Mouse (Mus musculus) layer of hippocampus, adult 2 months (tissue): ENCODE results near the gene Pde6h. TPM values are rescaled to one million over a fixed set of nuclear protein-coding genes. Genes with fewer than 3 reads are reported as not detected.

Source experiments
- DNase-seq, 2 experiments: peaks; one replicate each; pipeline ENCODE4 v3.0.0; 2022; ENCODE audit warnings: low spot score in 2 of 2
- H3K27ac ChIP-seq: fragments of 200-600 bp; 2 replicates; pipeline ENCODE4 v1.8.1; 2022
- H3K4me3 ChIP-seq: fragments of 200-600 bp; 2 replicates; pipeline ENCODE4 v1.8.1; 2022; ENCODE audit warnings: mild to moderate bottlenecking
- CTCF ChIP-seq: fragments of 200-600 bp; conservative IDR thresholded peaks from 2 replicates; pipeline ENCODE4 v1.8.1; 2022; ENCODE audit warnings: antibody characterized with exemption, mild to moderate bottlenecking, moderate library complexity
- total RNA-seq, 2 experiments: library from RNA; stranded (reverse); gene quantifications; 2 replicates each; pipeline ENCODE4 v1.2.3; 2021

The Pde6h gene
- total RNA-seq, 2 experiments from 2014 or later, result 0.44 to 0.61 TPM

DNA sequence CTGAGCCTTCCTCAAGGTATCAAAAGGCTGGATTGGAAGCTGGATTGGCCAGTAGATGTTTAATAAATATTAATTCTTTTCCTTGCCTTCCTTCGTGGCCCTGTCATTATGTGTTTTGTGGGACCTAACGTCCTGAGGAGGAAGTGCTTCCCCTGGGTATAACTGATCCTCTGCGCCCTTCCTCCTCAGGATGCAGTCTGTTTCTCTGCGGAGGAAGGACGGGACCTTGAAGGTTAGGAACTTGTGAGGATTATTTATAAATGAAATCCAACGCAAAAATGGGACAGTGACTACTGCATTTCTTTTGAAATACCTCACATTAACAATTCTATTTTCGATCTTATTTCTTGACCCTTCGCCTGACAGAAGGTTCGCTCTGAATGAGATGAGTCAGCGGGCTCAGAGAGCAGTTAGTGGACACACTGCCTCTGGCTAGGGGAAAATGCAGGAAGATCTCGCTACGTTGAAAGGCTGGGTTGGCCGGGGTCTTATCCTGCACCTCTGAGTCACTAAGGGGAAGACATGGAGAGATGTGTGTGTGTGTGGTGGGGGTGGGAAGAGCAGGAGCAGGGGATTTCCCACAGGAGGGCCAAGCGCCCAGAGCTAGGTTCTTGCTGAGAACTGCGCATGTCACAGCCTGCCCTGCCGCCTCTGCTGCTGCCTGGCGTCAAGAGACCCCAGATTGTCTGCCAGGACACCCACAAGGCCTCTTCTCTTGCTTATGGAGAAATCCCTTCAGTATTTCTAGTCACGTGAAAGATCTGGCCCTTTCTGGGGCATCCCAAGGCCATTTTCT, 14.9 kb downstream of the Pde6h start:
- Histone ChIP-seq H3K4me3 (no peak overlapping the region), H3K27ac (peak overlapping the region; percentile 21; the same call in 1 of the 2 replicates)
- DNase-seq, result no peak
- no peak for TF ChIP-seq CTCF

DNA sequence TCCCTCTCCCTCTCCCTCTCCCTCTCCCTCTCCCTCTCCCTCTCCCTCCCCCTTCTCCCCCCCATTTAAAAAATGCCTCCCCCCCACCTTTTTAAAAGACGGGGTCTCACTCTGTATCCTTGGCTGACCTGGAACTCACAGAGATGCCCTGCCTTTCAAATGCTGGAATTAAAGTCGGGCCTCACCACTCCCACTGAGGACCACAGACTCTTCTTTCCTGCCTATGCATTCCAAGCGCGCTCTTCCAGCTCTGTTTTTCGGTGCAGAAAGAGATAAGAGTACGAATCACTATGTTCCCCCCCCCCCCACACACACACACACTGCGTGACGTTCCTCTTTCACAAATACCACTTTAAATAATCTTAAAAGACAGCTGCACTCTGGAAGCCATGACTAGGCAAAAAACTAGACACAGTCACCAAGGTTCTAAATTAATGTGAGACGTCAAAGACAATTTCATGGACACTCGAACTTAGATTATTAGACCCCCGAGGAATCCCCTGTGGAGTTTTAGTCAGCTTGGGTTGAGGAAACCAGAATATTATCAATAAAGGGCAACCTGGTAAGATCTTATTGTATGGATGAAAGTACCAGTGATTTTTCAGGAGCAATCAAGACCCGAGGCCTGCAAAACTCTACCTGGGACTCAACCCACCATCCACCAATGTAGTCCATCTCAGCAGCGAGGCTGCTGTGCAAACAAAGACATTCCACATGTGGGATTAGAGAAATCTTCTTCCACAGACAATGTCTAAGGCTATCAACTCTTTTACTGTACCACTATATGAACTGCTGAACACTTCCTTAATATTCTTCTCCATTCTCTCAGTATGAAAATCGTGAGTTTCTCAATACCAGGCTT, 15.9 kb downstream of the Pde6h start:
- no peak for DNase-seq
- H3K27ac ChIP-seq, result peak overlapping the region; percentile 78
- no peak for TF ChIP-seq CTCF
- no peak overlapping the region for H3K4me3 ChIP-seq

DNA sequence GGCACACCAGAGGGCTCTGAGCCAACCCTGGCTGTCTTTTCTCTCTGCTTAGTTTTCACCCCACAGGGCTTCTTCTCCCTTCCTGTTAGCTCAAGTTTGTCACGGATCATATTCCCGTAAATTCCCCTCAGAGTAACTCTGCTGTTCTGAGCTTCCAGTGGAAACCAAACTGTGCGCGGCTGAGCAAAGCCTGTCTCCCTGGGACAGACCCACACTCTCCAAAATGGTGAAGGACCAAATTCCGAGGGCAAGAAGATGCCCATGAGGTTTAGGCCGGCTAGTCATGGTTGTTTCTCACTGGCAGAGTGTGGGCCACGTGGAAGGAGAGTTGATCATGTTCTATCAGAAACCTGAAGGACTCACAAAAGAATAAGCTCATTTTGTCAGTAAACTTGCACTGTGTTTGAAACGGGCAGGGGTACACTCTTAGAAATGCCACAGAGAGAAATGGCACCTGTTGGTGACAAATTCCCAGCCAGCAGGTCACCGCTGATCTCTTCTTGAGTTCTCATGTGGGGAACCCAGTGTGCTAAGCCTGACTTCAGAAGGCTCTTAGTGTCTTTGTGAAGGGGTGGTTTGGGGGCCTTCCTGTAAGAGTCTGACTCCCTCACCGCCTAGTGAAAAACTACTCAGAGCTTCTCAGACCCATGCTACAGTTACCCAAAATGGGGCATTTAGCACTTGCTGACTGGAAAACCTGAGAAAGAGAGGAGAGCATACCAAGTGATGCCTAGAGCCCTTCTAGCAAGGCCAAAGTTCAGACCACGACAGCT, 16.7 kb downstream of the Pde6h start:
- TF ChIP-seq CTCF, result 0 out of 2 replicates have a peak, but pooled peaks have one; percentile 13
- peak overlapping the region; percentile 78 for H3K27ac ChIP-seq
- no peak for DNase-seq

GRCm38 (mm10) chr6:136941051-136942021, 17.7 kb downstream of the Pde6h start, which contains the start of gene Arhgdib:
Arhgdib (minus strand) TSS chr6:136941899.
- no peak for DNase-seq
- Histone ChIP-seq H3K27ac (peak within 1 kb of the TSS; percentile 78), H3K4me3 (peak within 1 kb of the TSS; percentile 13; the same call in 1 of the 2 replicates)
- TF ChIP-seq CTCF, result no peak

More for the DNA sequence above, 16.7 kb downstream of the Pde6h start:
- no peak overlapping the region; the same call in 1 of the 2 replicates for H3K4me3 ChIP-seq

GRCm38 (mm10) chr6:136942280-136942679, 18.6 kb downstream of the Pde6h start:
- no peak overlapping the region for H3K4me3 ChIP-seq
- TF ChIP-seq CTCF, result no peak

GRCm38 (mm10) chr6:136943392-136943791, 19.8 kb downstream of the Pde6h start:
- no peak for TF ChIP-seq CTCF
- Histone ChIP-seq H3K27ac (no peak overlapping the region), H3K4me3 (no peak overlapping the region)
- no peak for DNase-seq

More at GRCm38 (mm10) chr6:136942280-136942679, 18.6 kb downstream of the Pde6h start:
- peak overlapping the region; percentile 78; the same call in 1 of the 2 replicates for H3K27ac ChIP-seq
- no peak for DNase-seq

DNA sequence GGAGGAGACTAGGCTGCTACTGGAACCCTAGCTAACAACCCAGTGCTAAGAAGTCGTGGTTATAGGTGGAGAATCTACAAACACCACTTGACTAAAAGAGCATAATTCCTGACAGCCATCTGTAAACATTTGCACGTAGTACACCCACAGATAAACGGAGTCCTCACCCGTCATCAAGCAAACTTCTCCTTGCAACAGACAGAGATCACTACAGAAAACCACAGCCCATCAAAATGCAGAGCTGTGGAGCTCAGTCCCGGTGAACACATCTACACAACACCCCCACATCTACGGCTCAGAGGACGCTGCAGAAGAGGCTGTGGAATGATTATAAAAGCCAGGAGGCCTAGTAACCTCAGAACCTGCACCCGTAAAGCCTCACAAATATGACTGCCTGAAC, 20.9 kb downstream of the Pde6h start:
- H3K27ac ChIP-seq, result no peak overlapping the region
- no peak overlapping the region for H3K4me3 ChIP-seq
- TF ChIP-seq CTCF, result no peak
- DNase-seq, result no peak

- TF ChIP-seq CTCF, result no peak
- no peak overlapping the region for H3K27ac ChIP-seq
- DNase-seq, result no peak
- H3K4me3 ChIP-seq, result no peak overlapping the region
Observed at GRCm38 (mm10) chr6:136946241-136946640, 22.6 kb downstream of the Pde6h start.

GRCm38 (mm10) chr6:136946943-136947342, 23.3 kb downstream of the Pde6h start:
- peak in 1 of 2 experiments; percentile 29 for DNase-seq
- Histone ChIP-seq H3K4me3 (no peak overlapping the region), H3K27ac (no peak overlapping the region)
- no peak for TF ChIP-seq CTCF

- Histone ChIP-seq H3K27ac (no peak overlapping the region), H3K4me3 (no peak overlapping the region)
- no peak for DNase-seq
- no peak for TF ChIP-seq CTCF
Observed at GRCm38 (mm10) chr6:136947716-136948115, 24.1 kb downstream of the Pde6h start.

GRCm38 (mm10) chr6:136950171-136950570, 26.5 kb downstream of the Pde6h start:
- H3K4me3 ChIP-seq, result no peak overlapping the region
- no peak overlapping the region for H3K27ac ChIP-seq
- TF ChIP-seq CTCF, result no peak
- no peak for DNase-seq
